Mouse (Mus musculus): Measurements from ENCODE around the gene Zfp446.
"Not testable (repeated sequence)": the region's sequence is repeated elsewhere in the genome, so short reads cannot be mapped to it uniquely, and the experiment has no call there.

The Zfp446 gene

GRCm38 (mm10) chr7:12977682-12978389 is at the start of gene Zfp446:
TSS of gene Zfp446 (plus strand) at chr7:12977848.
- DNase-seq (ENCODE audit: extremely low read depth, insufficient read length, low spot score) = peak; percentile 99

GRCm38 (mm10) chr7:12933615-12934140 is 44.0 kb upstream of the Zfp446 start:
- no peak for DNase-seq (ENCODE audit: extremely low read depth, insufficient read length, low spot score)

- DNase-seq (ENCODE audit: extremely low read depth, insufficient read length, low spot score) = no peak
Measured at GRCm38 (mm10) chr7:12934808-12935207, 42.8 kb upstream of the Zfp446 start.

GRCm38 (mm10) chr7:12937254-12937803 is 40.3 kb upstream of the Zfp446 start:
- not testable (repeated sequence) for DNase-seq (ENCODE audit: extremely low read depth, insufficient read length, low spot score)

GRCm38 (mm10) chr7:12940599-12940998 is 37.0 kb upstream of the Zfp446 start:
- DNase-seq (ENCODE audit: extremely low read depth, insufficient read length, low spot score) = no peak

GRCm38 (mm10) chr7:12943488-12943887 is 34.2 kb upstream of the Zfp446 start:
- DNase-seq (ENCODE audit: extremely low read depth, insufficient read length, low spot score) = no peak

- peak; percentile 74 for DNase-seq (ENCODE audit: extremely low read depth, insufficient read length, low spot score)
Measured at GRCm38 (mm10) chr7:12949032-12949871, 28.4 kb upstream of the Zfp446 start.

- DNase-seq (ENCODE audit: extremely low read depth, insufficient read length, low spot score) = no peak
Measured at GRCm38 (mm10) chr7:12949872-12950229, 27.8 kb upstream of the Zfp446 start.

GRCm38 (mm10) chr7:12954896-12955295 is 22.8 kb upstream of the Zfp446 start:
- no peak for DNase-seq (ENCODE audit: extremely low read depth, insufficient read length, low spot score)

GRCm38 (mm10) chr7:12957511-12957910 is 20.1 kb upstream of the Zfp446 start:
- no peak for DNase-seq (ENCODE audit: extremely low read depth, insufficient read length, low spot score)

- DNase-seq (ENCODE audit: extremely low read depth, insufficient read length, low spot score) = no peak
Measured at GRCm38 (mm10) chr7:12958948-12959347, 18.7 kb upstream of the Zfp446 start.

- no peak for DNase-seq (ENCODE audit: extremely low read depth, insufficient read length, low spot score)
Measured at GRCm38 (mm10) chr7:12959718-12960117, 17.9 kb upstream of the Zfp446 start.

- DNase-seq (ENCODE audit: extremely low read depth, insufficient read length, low spot score) = peak; percentile 43
Measured at GRCm38 (mm10) chr7:12961511-12962141, 16.0 kb upstream of the Zfp446 start.

GRCm38 (mm10) chr7:12965678-12966091 is 12.0 kb upstream of the Zfp446 start, which contains the start of gene Zfp324:
TSS of gene Zfp324 (plus strand) at chr7:12965838.
- peak; percentile 89 for DNase-seq (ENCODE audit: extremely low read depth, insufficient read length, low spot score)

GRCm38 (mm10) chr7:12966104-12966845 is 11.4 kb upstream of the Zfp446 start:
- DNase-seq (ENCODE audit: extremely low read depth, insufficient read length, low spot score) = no peak

GRCm38 (mm10) chr7:12970906-12971305 is 6.7 kb upstream of the Zfp446 start:
- no peak for DNase-seq (ENCODE audit: extremely low read depth, insufficient read length, low spot score)

- DNase-seq (ENCODE audit: extremely low read depth, insufficient read length, low spot score) = no peak
Measured at GRCm38 (mm10) chr7:12978931-12979722, 1.5 kb downstream of the Zfp446 start.

GRCm38 (mm10) chr7:12979776-12980175 is 2.1 kb downstream of the Zfp446 start:
- DNase-seq (ENCODE audit: extremely low read depth, insufficient read length, low spot score) = no peak

- DNase-seq (ENCODE audit: extremely low read depth, insufficient read length, low spot score) = no peak
Measured at GRCm38 (mm10) chr7:12980291-12980690, 2.6 kb downstream of the Zfp446 start.

All from 3134 (cell line).